Mouse (Mus musculus) embryonic facial prominence, embryonic 14.5 days (tissue): ENCODE data around the gene Dctn1. TPM values are rescaled to one million over a fixed set of nuclear protein-coding genes. Genes with fewer than 3 reads are reported as not detected.
"Not testable (repeated sequence)": the region's sequence is repeated elsewhere in the genome, so short reads cannot be mapped to it uniquely, and the experiment has no call there.

Source experiments
- ATAC-seq: fragments of 200-750 bp; cut with Nextera tagmentation; 2 replicates; pipeline ENCODE4 v1.8.0; 2017; ENCODE audit warnings: low read depth, moderate number of reproducible peaks, moderate TSS enrichment
- DNase-seq: peaks from one replicate; pipeline ENCODE4 v3.0.0-alpha.2; 2015; ENCODE audit warnings: low spot score
- H3K27ac ChIP-seq: fragments of 300-500 bp; sonication (generic); replicated peaks from 2 replicates; pipeline ENCODE4 v1.5.1; 2014; ENCODE audit warnings: low read depth, mild to moderate bottlenecking, low read length, moderate library complexity
- H3K27me3 ChIP-seq: fragments of 300-500 bp; sonication (generic); replicated peaks from 2 replicates; pipeline ENCODE4 v1.6.1; 2014; ENCODE audit warnings: low read length; ENCODE audit not compliant: control insufficient read depth, insufficient read depth
- H3K36me3 ChIP-seq: fragments of 300-500 bp; sonication (generic); 2 replicates; pipeline ENCODE4 v1.6.1; 2014; ENCODE audit warnings: low read length, mixed read lengths; ENCODE audit not compliant: control insufficient read depth, insufficient read depth
- H3K4me1 ChIP-seq: fragments of 300-500 bp; sonication (generic); 2 replicates; pipeline ENCODE4 v1.6.1; 2014; ENCODE audit warnings: antibody characterized with exemption, low read length; ENCODE audit not compliant: control insufficient read depth, insufficient read depth
- H3K4me2 ChIP-seq: fragments of 300-500 bp; sonication (generic); 2 replicates; pipeline ENCODE4 v1.6.1; 2014; ENCODE audit warnings: low read depth, mild to moderate bottlenecking, low read length, moderate library complexity, mixed read lengths
- H3K4me3 ChIP-seq: fragments of 300-500 bp; sonication (generic); 2 replicates; pipeline ENCODE4 v1.5.1; 2014; ENCODE audit warnings: low read depth, mild to moderate bottlenecking, low read length
- H3K9ac ChIP-seq: fragments of 300-500 bp; sonication (generic); 2 replicates; pipeline ENCODE4 v1.6.1; 2014; ENCODE audit warnings: low read depth, mild to moderate bottlenecking, low read length, moderate library complexity, mixed read lengths
- H3K9me3 ChIP-seq: fragments of 300-500 bp; sonication (generic); 2 replicates; pipeline ENCODE4 v1.6.1; 2016; ENCODE audit warnings: low read length; ENCODE audit not compliant: control insufficient read depth
- WGBS: fragments of 180-500 bp; shearing (Covaris S2); extraction: QIAGEN DNeasy Blood & Tissue Kit; methylation state at CpG from one replicate; pipeline ENCODE4 v1.1.7; 2014; 5-methylcytosine and 5-hydroxymethylcytosine counted together
- polyA plus RNA-seq: library from polyadenylated mRNA; unstranded; fragments of >200 nt; fragmentation: Nextera tagmentation; extraction: Ambion mirVana; gene quantifications from 2 replicates; pipeline ENCODE4 v1.2.1, GENCODE M21; 2014

Dctn1 gene
- polyA plus RNA-seq, 1 experiment from 2014 or later, result 84.5 TPM

GRCm38 (mm10) chr6:83153485-83153884 is 12.2 kb upstream of the Dctn1 start:
- 74% methylated on average over 5 of the region's 5 CpGs for WGBS
- Histone ChIP-seq H3K4me2 (no peak overlapping the region), H3K4me3 (no peak overlapping the region), H3K27ac (no peak overlapping the region), H3K9me3 (no peaks in the 10 kb centered on the region), H3K4me1 (no peaks in the 10 kb centered on the region), H3K9ac (no peak overlapping the region), H3K36me3 (peaks cover 43% of the 10 kb centered on the region), H3K27me3 (no peaks in the 10 kb centered on the region)
- no peak for DNase-seq
- no peak for ATAC-seq

DNA sequence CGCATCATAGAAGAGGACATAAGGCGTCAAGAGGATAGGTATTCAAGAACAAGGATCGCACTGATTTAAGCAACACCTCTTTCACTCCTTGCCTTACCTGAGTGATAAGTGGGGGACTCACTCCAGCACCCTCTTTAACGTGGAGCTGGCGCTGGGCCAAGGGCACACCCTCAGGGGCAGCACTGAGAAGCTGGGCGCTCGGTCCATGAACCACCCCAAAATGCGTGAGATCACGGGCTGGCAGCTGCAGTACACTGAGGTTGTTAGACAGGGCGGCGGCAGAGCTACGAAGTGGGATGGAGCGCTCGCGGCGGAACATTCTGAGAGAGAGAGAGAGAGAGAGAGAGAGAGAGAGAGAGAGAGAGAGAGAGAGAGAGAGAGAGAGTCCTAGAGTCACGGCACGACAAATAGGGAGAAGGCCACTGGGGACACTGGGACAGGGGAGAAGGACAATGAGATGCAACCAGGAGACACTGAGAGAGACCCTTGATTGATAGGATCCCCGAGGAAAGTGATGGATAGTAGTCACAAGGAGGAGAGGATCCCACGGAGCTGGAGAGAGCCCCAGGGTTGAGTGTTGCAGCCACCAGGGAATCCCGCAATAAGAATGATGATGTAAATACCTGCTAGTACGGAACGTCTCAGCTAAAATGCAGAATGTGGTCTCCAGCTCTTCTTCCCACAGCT is 10.0 kb upstream of the Dctn1 start:
- WGBS, result 9% methylated on average over 23 of the region's 23 CpGs
- peak; percentile 31 for ATAC-seq

GRCm38 (mm10) chr6:83156259-83156684 is 9.4 kb upstream of the Dctn1 start, which contains the start of the genes Wdr54 and 1700003E16Rik:
Gene Wdr54 (minus strand): TSS chr6:83156397.
Gene 1700003E16Rik (plus strand): TSS chr6:83156404.
- Histone ChIP-seq H3K4me2 (peak within 1 kb of the TSS; percentile 75), H3K36me3 (peaks cover 17% of the 10 kb centered on the region), H3K27me3 (peaks cover 13% of the 10 kb centered on the region), H3K9me3 (no peaks in the 10 kb centered on the region), H3K4me3 (peak within 1 kb of the TSS; percentile 52), H3K9ac (peak within 1 kb of the TSS; percentile 55), H3K4me1 (no peaks in the 10 kb centered on the region), H3K27ac (no peak within 1 kb of the TSS)
- DNase-seq (peak; percentile 90), ATAC-seq (peak; percentile 92)
- WGBS, result 2% methylated on average over 32 of the region's 32 CpGs

More for the DNA sequence above, 10.0 kb upstream of the Dctn1 start:
- Histone ChIP-seq H3K27me3 (peaks cover 7% of the 10 kb centered on the region), H3K9me3 (no peaks in the 10 kb centered on the region), H3K27ac (no peak overlapping the region), H3K9ac (peak overlapping the region; percentile 55), H3K4me1 (no peaks in the 10 kb centered on the region), H3K4me3 (peak overlapping the region; percentile 52), H3K36me3 (peaks cover 21% of the 10 kb centered on the region), H3K4me2 (peak overlapping the region; percentile 75)
- DNase-seq, result no peak

GRCm38 (mm10) chr6:83159456-83159855 is 6.3 kb upstream of the Dctn1 start:
- Histone ChIP-seq H3K27me3 (peaks cover 27% of the 10 kb centered on the region), H3K4me1 (peaks cover 12% of the 10 kb centered on the region)
- DNase-seq, result peak; percentile 91
- not testable (repeated sequence) for H3K36me3 ChIP-seq, H3K9me3 ChIP-seq, H3K9ac ChIP-seq, H3K4me3 ChIP-seq, ATAC-seq, H3K4me2 ChIP-seq, H3K27ac ChIP-seq
- WGBS, result 22% methylated on average over 3 of the region's 3 CpGs

GRCm38 (mm10) chr6:83161442-83161841 is 4.3 kb upstream of the Dctn1 start:
- Histone ChIP-seq H3K4me1 (peaks cover 17% of the 10 kb centered on the region), H3K4me2 (peak overlapping the region; percentile 85), H3K27me3 (peaks cover 27% of the 10 kb centered on the region), H3K9ac (peak overlapping the region; percentile 61), H3K36me3 (no peaks in the 10 kb centered on the region), H3K4me3 (peak overlapping the region; percentile 45), H3K27ac (no peak overlapping the region), H3K9me3 (no peaks in the 10 kb centered on the region)
- ATAC-seq (no peak), DNase-seq (no peak)
- 9% methylated on average over 19 of the region's 19 CpGs for WGBS

GRCm38 (mm10) chr6:83161921-83162641 is 3.6 kb upstream of the Dctn1 start:
- peak overlapping the region; percentile 61 for H3K9ac ChIP-seq
- DNase-seq (no peak), ATAC-seq (no peak)
- no peaks in the 10 kb centered on the region for H3K9me3 ChIP-seq
- no peak overlapping the region for H3K27ac ChIP-seq
- peaks cover 23% of the 10 kb centered on the region for H3K4me1 ChIP-seq
- under 1% methylated on average over 35 of the region's 49 CpGs for WGBS
- peaks cover 27% of the 10 kb centered on the region for H3K27me3 ChIP-seq
- peak overlapping the region; percentile 45 for H3K4me3 ChIP-seq
- no peaks in the 10 kb centered on the region for H3K36me3 ChIP-seq
- peak overlapping the region; percentile 85 for H3K4me2 ChIP-seq

- DNase-seq, result peak; percentile 65
- H3K27me3 ChIP-seq, result peaks cover 27% of the 10 kb centered on the region
- H3K4me2 ChIP-seq, result peak overlapping the region; percentile 85
- H3K27ac ChIP-seq, result no peak overlapping the region
- H3K36me3 ChIP-seq, result no peaks in the 10 kb centered on the region
- peak overlapping the region; percentile 45 for H3K4me3 ChIP-seq
- under 1% methylated on average over 8 of the region's 8 CpGs for WGBS
- ATAC-seq, result no peak
- no peaks in the 10 kb centered on the region for H3K9me3 ChIP-seq
- H3K9ac ChIP-seq, result peak overlapping the region; percentile 61
- peaks cover 24% of the 10 kb centered on the region for H3K4me1 ChIP-seq
These were observed 3.0 kb upstream of the Dctn1 start for GRCm38 (mm10) chr6:83162701-83163100.

- H3K4me1 ChIP-seq, result peaks cover 24% of the 10 kb centered on the region
- H3K9ac ChIP-seq, result peak overlapping the region; percentile 87
- H3K4me2 ChIP-seq, result peak overlapping the region; percentile 82
- H3K36me3 ChIP-seq, result no peaks in the 10 kb centered on the region
- peak overlapping the region; percentile 86 for H3K4me3 ChIP-seq
- DNase-seq, result no peak
- WGBS, result 1% methylated on average over 6 of the region's 6 CpGs
- ATAC-seq, result peak; percentile 27; the same call in 1 of the 2 replicates
- peaks cover 26% of the 10 kb centered on the region for H3K27me3 ChIP-seq
- no peaks in the 10 kb centered on the region for H3K9me3 ChIP-seq
- H3K27ac ChIP-seq, result peak overlapping the region; percentile 71; the same call in 1 of the 2 replicates
These were observed 604 bp upstream of the Dctn1 start for GRCm38 (mm10) chr6:83165026-83165606.
